Mouse (Mus musculus) embryonic stem cell, embryonic (primary cell): Measurements from ENCODE around the gene Prss27.
"Not testable (repeated sequence)": the region's sequence is repeated elsewhere in the genome, so short reads cannot be mapped to it uniquely, and the experiment has no call there.

ENCODE experiments used
- CTCF ChIA-PET, 4 experiments: fragments of 300-600 bp in 2 of 4; fragments of 350-600 bp in 2 of 4; sonication (Branson Sonifier 250); formaldehyde crosslinking; loops; one replicate each; lab custom pipeline; 2022; ENCODE audit warnings: inconsistent platforms in 2 of 4; lab: Charles Lee
- POLR2A ChIA-PET, 4 experiments: fragments of 300-600 bp in 2 of 4; fragments of 350-600 bp in 2 of 4; sonication (Branson Sonifier 250); formaldehyde crosslinking; loops; one replicate each; lab custom pipeline; 2022; ENCODE audit warnings: antibody characterized with exemption in 4 of 4, inconsistent platforms in 1 of 4; lab: Charles Lee

Prss27 gene

DNA sequence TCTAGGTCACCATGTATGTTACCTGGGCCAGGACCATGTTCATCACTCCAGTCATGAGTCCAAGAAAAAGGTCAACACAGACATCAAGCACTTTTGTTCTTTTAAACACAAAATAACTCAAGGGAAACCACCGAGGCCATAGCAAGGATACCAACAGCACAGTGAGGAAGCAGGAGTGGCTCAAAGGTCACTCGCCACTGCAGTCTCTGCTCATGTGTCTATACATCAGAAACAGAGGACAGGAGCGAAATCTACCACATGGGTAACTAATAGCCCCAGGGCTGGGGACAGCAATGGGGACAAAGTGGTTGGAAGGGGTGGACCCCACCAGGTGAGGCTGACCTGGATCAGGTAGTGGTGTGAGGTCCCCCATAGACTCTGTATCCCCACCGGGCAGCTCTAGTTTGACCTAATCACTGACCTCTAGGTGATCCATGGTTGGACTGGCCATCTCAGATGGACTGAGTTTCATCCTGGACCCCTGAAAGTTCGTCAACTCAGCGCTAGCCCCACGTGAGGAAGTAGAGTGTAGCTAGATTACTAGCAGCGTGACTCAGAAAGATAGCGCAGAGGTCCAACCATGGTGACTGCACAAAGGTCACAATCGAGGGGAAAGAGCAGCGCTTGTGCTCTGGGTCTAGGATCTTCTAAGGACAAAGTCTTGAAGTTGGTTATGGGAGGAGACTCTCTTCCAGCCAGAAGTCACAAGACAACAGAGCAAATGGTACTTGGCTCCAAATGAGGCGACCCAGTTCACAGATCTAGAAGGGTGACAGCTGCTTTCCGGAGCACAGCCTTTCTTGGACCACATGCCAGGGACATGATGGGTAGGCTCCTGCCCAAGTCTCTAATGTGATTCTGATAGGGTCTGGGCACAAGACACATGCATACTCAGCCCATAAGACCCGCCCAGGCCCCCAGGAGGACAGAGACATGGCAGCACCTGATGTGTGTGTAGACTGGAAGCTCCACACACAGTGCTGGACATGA lies 19.0 kb downstream of the Prss27 start:
- ChIA-PET CTCF (interaction anchor here in 3 of 4 experiments (0.6 to 1.0 kb wide), 3 partner anchors 12 to 179 kb away, joined by 3 to 5 read pairs (median 3); no protein-coding TSS in a partner anchor), POLR2A (interaction anchor here in 2 of 4 experiments (1.1 to 4.5 kb wide), 4 partner anchors 12 to 34 kb away, joined by 4 to 21 read pairs (median 6); partner anchors contain the start of gene Kctd5 (in 1 of the 2))

DNA sequence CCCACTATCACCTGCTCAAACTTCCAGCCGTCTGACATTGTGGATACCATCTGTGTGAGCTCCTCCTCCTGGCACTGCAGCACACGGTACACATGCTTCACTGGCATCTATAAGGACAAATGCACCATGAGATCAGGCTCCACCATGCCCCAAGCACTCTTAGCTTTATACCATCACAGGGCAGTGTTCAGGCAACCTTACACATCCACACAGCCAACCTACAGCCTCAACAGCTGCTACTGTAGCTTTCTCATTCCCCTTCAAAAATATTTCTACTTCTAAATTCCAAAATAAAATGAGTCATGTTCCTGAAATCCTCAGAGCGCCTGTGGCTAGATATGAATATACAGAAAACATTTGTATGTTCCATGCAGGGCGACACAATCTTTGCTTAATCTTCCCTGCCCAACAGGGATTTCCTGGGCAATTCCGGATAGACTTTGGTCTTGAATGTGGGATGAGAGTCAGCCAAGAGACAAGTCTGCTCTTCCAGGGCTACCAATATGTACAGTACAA lies 19.8 kb downstream of the Prss27 start:
- ChIA-PET POLR2A (interaction anchor here in 2 of 4 experiments (1.7 to 4.5 kb wide), 3 partner anchors 11 to 35 kb away, joined by 4 to 21 read pairs (median 8); no protein-coding TSS in a partner anchor), CTCF (interaction anchor here in 1 of 4 experiments (1.0 kb wide), 1 partner anchor 13 kb away, joined by 5 read pairs; no protein-coding TSS in a partner anchor)

DNA sequence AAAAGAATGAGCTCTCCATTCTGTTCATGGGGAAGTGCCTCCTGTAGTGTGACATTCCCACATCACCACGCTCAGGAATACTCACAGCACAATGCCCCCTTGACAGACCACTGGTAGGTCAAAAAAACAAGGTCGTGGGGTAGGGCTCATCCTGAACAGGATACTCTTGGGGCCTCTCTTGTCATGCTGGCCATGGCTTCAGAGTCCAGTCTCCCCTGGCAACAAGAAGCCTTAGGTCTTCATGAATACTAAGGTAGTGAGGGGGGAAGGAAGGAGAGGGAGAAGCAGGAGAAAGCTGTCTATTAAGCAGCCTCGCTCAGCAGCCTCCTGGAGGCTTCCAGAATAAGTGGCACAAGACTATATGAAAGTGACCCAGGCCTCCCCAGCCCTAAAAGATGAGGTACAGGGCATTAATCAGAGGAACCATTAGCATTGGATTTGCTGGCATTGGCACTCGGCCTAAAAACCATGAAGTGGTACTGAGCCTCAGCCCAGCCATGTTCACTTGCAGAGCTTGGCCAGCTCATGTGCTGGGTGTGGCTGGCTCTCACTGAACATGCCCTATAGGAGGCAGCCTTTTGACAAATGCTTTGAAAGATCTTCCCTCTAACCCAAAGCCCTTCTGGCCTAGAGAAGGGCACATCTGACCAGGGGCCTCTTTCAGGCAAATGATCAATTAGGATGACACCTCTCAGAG lies 24.7 kb downstream of the Prss27 start:
- ChIA-PET POLR2A (interaction anchor here in 2 of 4 experiments (1.0 to 1.6 kb wide), 6 partner anchors 9 to 46 kb away, joined by 3 to 5 read pairs (median 4); partner anchors contain the start of genes Kctd5 (in 1 of the 2) and Prss27 (in 1 of the 2)), CTCF (interaction anchor here in 3 of 4 experiments (0.7 to 1.7 kb wide), 4 partner anchors 62 to 533 kb away, joined by 3 read pairs; no protein-coding TSS in a partner anchor)

DNA sequence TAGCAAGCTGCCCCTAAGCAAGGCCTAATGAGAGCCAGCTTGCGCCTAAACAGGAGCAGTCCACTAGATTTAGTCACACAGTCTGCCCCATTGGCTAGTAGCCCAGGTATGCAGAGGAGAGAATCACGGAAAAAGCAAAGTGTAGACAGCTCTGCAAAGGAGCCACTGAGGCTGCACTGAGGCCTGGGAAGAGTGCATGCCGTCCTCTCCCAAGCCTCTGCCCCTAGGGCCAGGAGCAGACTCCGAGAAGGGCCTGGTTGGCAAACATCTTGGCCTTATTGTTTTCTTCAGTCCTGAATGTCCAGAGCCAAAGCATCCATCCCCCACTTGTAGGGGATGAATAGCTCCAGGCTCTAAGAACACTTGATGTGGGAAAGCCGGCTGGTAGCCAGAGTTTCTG lies 30.3 kb downstream of the Prss27 start:
- CTCF ChIA-PET, result no interaction called here
- POLR2A ChIA-PET, result interaction anchor here in 2 of 4 experiments (0.9 to 2.7 kb wide), 8 partner anchors 9 to 225 kb away, joined by 3 to 8 read pairs (median 5); partner anchors contain the start of genes Ccnf (in 1 of the 2), Prss32 (in 1 of the 2) and Prss41 (in 1 of the 2)

DNA sequence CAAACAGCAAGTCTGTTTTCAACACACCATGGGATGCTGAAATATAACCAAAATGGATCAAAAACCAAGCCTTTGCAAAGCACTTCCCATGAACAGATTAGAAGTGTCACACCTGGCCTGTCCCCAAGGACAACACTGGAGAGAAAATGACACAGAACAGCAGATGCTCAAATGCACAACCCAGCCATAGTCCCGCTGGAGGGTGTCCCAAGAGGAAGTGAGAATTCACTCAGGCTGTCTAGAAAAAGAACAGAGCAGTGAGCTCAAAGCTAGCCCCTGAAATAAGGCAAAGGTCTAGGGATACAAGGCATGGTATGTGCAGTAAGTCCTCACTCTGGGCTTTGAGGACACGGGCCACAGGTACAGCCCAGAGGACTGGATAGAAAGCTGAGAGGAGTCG lies 31.6 kb downstream of the Prss27 start:
- POLR2A ChIA-PET, result interaction anchor here in 1 of 4 experiments (1.2 to 2.7 kb wide), 2 partner anchors 12 to 13 kb away, joined by 3 to 8 read pairs; no protein-coding TSS in a partner anchor

DNA sequence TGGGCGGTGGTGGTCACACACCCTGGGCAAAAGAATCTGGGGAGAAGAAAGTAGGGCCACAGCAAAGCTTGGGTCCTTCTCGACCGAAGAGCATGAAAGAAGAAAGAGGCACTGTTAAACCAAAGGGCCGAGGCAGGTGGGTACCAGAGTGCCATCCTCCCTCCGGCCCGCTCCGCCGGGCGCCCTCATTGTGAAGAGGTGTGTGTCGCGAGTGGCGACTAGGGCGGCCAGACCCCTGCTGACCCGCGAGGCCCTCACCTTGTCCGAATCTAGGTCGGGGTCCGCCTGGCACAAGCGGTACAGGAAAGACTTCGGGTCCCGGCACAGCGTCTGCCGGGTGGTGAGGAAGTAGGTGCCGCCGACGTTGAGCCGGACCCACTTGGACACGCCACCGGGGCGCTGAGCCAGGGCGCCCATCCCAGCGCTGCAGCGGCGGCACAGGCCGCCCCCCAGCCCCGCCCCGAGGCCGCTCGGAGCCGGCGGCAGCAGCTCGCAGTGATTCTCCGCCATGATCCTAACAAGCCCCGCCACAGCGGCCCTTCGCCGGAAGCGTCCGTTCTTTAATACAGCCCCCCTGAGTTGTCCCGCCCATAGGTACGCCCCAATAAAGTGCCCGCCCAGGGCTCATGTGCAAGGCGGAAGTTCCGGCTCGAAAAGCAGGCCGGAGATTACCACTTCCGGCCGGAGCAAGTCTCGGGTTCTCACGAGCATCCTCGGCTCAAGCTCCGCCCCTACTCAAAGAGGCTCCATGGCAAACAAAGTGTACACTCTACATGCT lies 35.2 kb downstream of the Prss27 start, which contains the start of gene Kctd5:
TSS of gene Kctd5 (minus strand) at position 567 of the 778 bp plus-strand sequence.
- POLR2A ChIA-PET, result interaction anchor here (0.6 to 2.1 kb wide), 33 partner anchors 8 to 477 kb away, joined by 3 to 6 read pairs (median 3); partner anchors contain the start of genes Abca3 (in 1 of the 4), Ccnf (in 1 of the 4) and Pkd1 (in 1 of the 4)
- CTCF ChIA-PET, result interaction anchor here in 1 of 4 experiments (0.6 kb wide), 1 partner anchor 18 kb away, joined by 3 read pairs; no protein-coding TSS in a partner anchor

More for the DNA sequence above, 31.6 kb downstream of the Prss27 start:
- CTCF ChIA-PET, result interaction anchor here in 1 of 4 experiments (1.0 kb wide), 1 partner anchor 12 kb away, joined by 3 read pairs; no protein-coding TSS in a partner anchor

DNA sequence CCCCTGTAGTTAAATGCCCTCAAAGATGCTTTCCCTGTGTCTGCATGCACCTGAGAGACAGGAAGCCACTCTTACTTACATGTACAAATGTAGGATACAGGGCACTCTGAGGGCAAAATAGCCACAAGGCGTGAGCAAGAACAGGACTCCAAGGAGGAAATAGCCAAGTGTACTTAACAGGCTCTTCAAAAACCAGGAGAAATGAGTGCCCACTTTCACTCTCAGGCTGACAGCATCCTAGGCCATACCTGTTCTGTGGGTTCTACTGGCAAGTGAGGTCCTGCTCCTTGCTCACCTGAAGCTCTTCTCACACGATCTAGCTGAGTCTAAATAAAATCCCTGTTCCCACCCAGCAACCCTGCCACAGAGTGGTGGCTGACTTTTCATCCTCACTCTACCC lies 39.2 kb downstream of the Prss27 start:
- POLR2A ChIA-PET, result interaction anchor here in 2 of 4 experiments (0.5 kb wide), 2 partner anchors 170 to 451 kb away, joined by 3 read pairs; partner anchors contain the start of gene Traf7 (in 1 of the 2)
- CTCF ChIA-PET, result no interaction called here

DNA sequence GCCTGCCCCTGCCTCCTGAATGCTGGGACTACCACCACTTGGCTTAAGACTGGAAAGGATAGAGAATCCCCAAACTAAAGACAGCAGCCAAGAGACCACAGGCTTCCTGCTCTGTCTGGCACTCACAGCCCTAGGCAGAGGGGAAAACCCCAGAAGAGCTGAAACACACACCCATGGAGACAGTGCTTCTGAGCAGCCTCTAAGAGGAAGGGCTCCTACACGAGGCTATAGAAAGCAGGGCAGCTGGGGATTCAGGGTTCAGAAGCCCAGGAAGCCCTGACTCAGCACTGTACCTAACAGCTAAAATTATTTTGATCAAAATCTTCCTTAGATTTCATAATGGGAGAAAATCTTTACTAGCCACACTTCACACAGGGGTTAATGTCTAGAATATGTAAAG lies 46.6 kb downstream of the Prss27 start:
- POLR2A ChIA-PET, result interaction anchor here in 1 of 4 experiments (0.9 kb wide), 1 partner anchor 62 kb away, joined by 3 read pairs; no protein-coding TSS in a partner anchor
- CTCF ChIA-PET, result no interaction called here

DNA sequence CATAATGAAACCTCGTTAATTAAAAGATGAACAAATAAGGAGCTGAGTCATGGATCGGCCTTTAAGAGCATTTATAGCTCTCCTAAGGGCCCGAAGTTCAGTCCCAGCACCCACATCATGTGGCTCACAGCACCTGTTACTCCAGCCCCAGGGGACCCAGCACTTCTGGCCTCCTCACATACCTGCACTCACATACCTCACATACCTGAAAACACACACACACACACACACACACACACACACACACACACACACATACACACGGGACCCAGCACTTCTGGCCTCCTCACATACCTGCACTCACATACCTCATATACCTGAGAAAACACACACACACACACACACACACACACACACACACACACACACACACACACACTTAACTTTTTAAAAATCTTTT lies 48.5 kb downstream of the Prss27 start:
- CTCF ChIA-PET, result not testable (repeated sequence)
- POLR2A ChIA-PET, result interaction anchor here in 2 of 4 experiments (0.6 to 1.2 kb wide), 5 partner anchors 12 to 510 kb away, joined by 3 to 4 read pairs (median 4); no protein-coding TSS in a partner anchor

DNA sequence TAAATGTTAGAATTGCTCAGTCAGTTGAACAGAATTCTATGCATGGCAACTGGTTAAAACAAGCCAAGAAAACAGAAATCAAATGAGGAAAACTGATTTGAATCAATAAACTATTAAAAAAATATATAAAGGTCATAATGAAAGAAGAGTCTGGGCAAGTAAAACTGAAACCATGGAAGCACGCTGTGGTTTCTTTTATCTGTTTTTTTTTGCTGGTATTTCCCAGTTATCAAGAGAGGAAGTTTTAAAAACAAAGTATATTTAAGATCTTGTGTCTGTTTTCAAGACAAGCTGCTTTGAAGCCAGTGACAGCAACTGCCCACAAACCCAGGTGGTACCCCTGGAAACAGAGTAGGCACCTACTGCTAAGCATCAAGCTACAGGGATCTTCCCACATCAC lies 52.6 kb downstream of the Prss27 start:
- POLR2A ChIA-PET, result interaction anchor here in 2 of 4 experiments (0.7 to 1.8 kb wide), 4 partner anchors 11 to 121 kb away, joined by 3 to 5 read pairs (median 4); no protein-coding TSS in a partner anchor

More for the DNA sequence above, 52.6 kb downstream of the Prss27 start:
- CTCF ChIA-PET, result no interaction called here
